Mouse (Mus musculus) kidney, adult 11 months (tissue): ENCODE measurements around the gene Nub1.

ENCODE experiments used
- DNase-seq: peaks from one replicate; pipeline ENCODE4 v3.0.0; 2022

Nub1 gene

GRCm38 (mm10) chr5:24747533-24747932 lies 62.2 kb downstream of the Nub1 start:
- DNase-seq: no peak

GRCm38 (mm10) chr5:24749731-24750130 lies 64.4 kb downstream of the Nub1 start:
- no peak for DNase-seq

- peak; percentile 77 for DNase-seq
Observed at GRCm38 (mm10) chr5:24750321-24751304, 65.3 kb downstream of the Nub1 start.

- DNase-seq: peak; percentile 62
Observed at GRCm38 (mm10) chr5:24751305-24752174, 66.2 kb downstream of the Nub1 start.

GRCm38 (mm10) chr5:24752175-24752498 lies 66.8 kb downstream of the Nub1 start:
- no peak for DNase-seq

GRCm38 (mm10) chr5:24756931-24757330 lies 71.6 kb downstream of the Nub1 start:
- no peak for DNase-seq

GRCm38 (mm10) chr5:24757816-24758215 lies 72.5 kb downstream of the Nub1 start, which contains the start of gene Crygn:
Gene Crygn, minus strand, starts transcription at chr5:24758008.
- DNase-seq: no peak
